Mouse (Mus musculus) forebrain, embryonic 16.5 days (tissue): ENCODE data around the gene Nat8f6. TPM values are rescaled to one million over a fixed set of nuclear protein-coding genes. Genes with fewer than 3 reads are reported as not detected.
"Not testable (repeated sequence)": the region's sequence is repeated elsewhere in the genome, so short reads cannot be mapped to it uniquely, and the experiment has no call there.

ENCODE experiments used
- ATAC-seq: fragments of 200-750 bp; cut with Nextera tagmentation; 2 replicates; pipeline ENCODE4 v1.8.0; 2017; ENCODE audit warnings: mild to moderate bottlenecking, moderate library complexity
- H3K27ac ChIP-seq: fragments of 300-500 bp; sonication (generic); 2 replicates; pipeline ENCODE4 v1.5.1; 2014; ENCODE audit warnings: low read length, control low read depth
- H3K27me3 ChIP-seq: fragments of 300-500 bp; sonication (generic); replicated peaks from 2 replicates; pipeline ENCODE4 v1.6.1; 2014; ENCODE audit warnings: low read length; ENCODE audit not compliant: control insufficient read depth, insufficient read depth
- H3K36me3 ChIP-seq: fragments of 300-500 bp; sonication (generic); 2 replicates; pipeline ENCODE4 v1.6.1; 2014; ENCODE audit not compliant: control insufficient read depth, insufficient read depth
- H3K4me1 ChIP-seq: fragments of 300-500 bp; sonication (generic); replicated peaks from 2 replicates; pipeline ENCODE4 v1.6.1; 2014; ENCODE audit warnings: low read length; ENCODE audit not compliant: control insufficient read depth, insufficient read depth
- H3K4me2 ChIP-seq: fragments of 300-500 bp; sonication (generic); 2 replicates; pipeline ENCODE4 v1.6.1; 2014; ENCODE audit warnings: mild to moderate bottlenecking, low read length, control low read depth
- H3K4me3 ChIP-seq: fragments of 300-500 bp; sonication (generic); replicated peaks from 2 replicates; pipeline ENCODE4 v1.5.1; 2014; ENCODE audit warnings: mild to moderate bottlenecking, low read length, control low read depth
- H3K9ac ChIP-seq: fragments of 300-500 bp; sonication (generic); replicated peaks from 2 replicates; pipeline ENCODE4 v1.6.1; 2014; ENCODE audit warnings: low read depth, low read length, control low read depth
- H3K9me3 ChIP-seq: fragments of 300-500 bp; sonication (generic); 2 replicates; pipeline ENCODE4 v1.6.1; 2016; ENCODE audit warnings: low read length; ENCODE audit not compliant: control insufficient read depth
- WGBS: fragments of 180-500 bp; shearing (Covaris S2); extraction: QIAGEN DNeasy Blood & Tissue Kit; methylation state at CpG from one replicate; pipeline ENCODE4 v1.1.7; 2014; 5-methylcytosine and 5-hydroxymethylcytosine counted together
- polyA plus RNA-seq: library from polyadenylated mRNA; unstranded; fragments of >200 nt; fragmentation: Nextera tagmentation; extraction: Ambion mirVana; gene quantifications from 2 replicates; pipeline ENCODE4 v1.2.1, GENCODE M21; 2015

The Nat8f6 gene
- polyA plus RNA-seq, 1 experiment from 2014 or later: not detected

DNA sequence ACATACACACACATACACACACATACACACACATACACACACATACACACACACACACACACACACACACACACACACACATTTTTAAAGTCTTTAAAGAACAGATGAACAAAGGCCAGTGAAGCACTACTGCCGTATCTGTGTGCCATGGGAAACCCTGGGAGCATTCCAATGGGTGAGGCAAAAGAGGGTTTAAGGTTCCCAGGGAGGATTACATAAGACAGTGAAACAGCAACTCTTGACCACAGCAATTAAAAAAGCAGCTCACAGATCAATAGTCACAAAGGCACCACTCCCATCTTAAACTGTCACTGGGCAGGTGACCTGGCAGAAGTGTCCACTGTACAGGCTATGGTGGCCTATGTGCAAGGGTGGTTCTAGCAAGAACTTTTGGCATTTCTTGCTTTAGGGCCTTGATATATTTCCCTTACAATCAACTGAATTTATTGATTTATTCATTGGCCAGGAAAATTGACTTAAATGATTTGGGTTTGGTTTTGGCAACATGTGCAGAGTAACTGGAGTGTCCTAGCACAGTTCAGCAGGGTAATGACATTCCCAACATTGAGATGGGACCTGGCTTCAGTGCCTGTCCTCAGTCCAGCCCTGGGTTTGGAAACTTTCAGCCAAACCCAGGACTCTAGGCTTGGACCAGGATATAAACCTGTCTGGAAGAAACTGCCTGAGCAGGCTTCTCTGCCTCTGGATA lies 2.8 kb upstream of the Nat8f6 start:
- WGBS: 86% methylated on average over 1 of the region's 1 CpGs

GRCm38 (mm10) chr6:85822286-85822685 lies 1.5 kb upstream of the Nat8f6 start:
- no peaks in the 10 kb centered on the region for H3K4me1 ChIP-seq
- no peaks in the 10 kb centered on the region for H3K27me3 ChIP-seq
- H3K4me2 ChIP-seq: no peak overlapping the region
- no peaks in the 10 kb centered on the region for H3K9me3 ChIP-seq
- 85% methylated on average over 4 of the region's 4 CpGs for WGBS
- ATAC-seq: no peak
- H3K36me3 ChIP-seq: no peaks in the 10 kb centered on the region
- no peak overlapping the region for H3K4me3 ChIP-seq
- H3K9ac ChIP-seq: no peak overlapping the region
- no peak overlapping the region for H3K27ac ChIP-seq

More for the DNA sequence above, 2.8 kb upstream of the Nat8f6 start:
- Histone ChIP-seq H3K9me3 (no peaks in the 10 kb centered on the region), H3K4me1 (no peaks in the 10 kb centered on the region), H3K27ac (no peak overlapping the region), H3K4me2 (no peak overlapping the region), H3K4me3 (no peak overlapping the region), H3K9ac (no peak overlapping the region), H3K27me3 (no peaks in the 10 kb centered on the region), H3K36me3 (no peaks in the 10 kb centered on the region)
- no peak for ATAC-seq

- no peaks in the 10 kb centered on the region for H3K27me3 ChIP-seq
- no peaks in the 10 kb centered on the region for H3K4me1 ChIP-seq
- H3K27ac ChIP-seq: no peak overlapping the region
- no peaks in the 10 kb centered on the region for H3K36me3 ChIP-seq
- H3K9me3 ChIP-seq: no peaks in the 10 kb centered on the region
- no peak overlapping the region for H3K9ac ChIP-seq
- WGBS: 43% methylated on average over 1 of the region's 1 CpGs
- ATAC-seq: no peak
- H3K4me3 ChIP-seq: no peak overlapping the region
- H3K4me2 ChIP-seq: no peak overlapping the region
Measured at GRCm38 (mm10) chr6:85818338-85818737, 2.4 kb downstream of the Nat8f6 start.

GRCm38 (mm10) chr6:85813339-85813738 lies 7.4 kb downstream of the Nat8f6 start:
- H3K4me3 ChIP-seq: no peak overlapping the region
- no peak overlapping the region for H3K9ac ChIP-seq
- no peaks in the 10 kb centered on the region for H3K4me1 ChIP-seq
- H3K9me3 ChIP-seq: no peaks in the 10 kb centered on the region
- no peak overlapping the region for H3K27ac ChIP-seq
- 90% methylated on average over 2 of the region's 2 CpGs for WGBS
- H3K4me2 ChIP-seq: no peak overlapping the region
- no peak for ATAC-seq
- no peaks in the 10 kb centered on the region for H3K27me3 ChIP-seq
- H3K36me3 ChIP-seq: no peaks in the 10 kb centered on the region

DNA sequence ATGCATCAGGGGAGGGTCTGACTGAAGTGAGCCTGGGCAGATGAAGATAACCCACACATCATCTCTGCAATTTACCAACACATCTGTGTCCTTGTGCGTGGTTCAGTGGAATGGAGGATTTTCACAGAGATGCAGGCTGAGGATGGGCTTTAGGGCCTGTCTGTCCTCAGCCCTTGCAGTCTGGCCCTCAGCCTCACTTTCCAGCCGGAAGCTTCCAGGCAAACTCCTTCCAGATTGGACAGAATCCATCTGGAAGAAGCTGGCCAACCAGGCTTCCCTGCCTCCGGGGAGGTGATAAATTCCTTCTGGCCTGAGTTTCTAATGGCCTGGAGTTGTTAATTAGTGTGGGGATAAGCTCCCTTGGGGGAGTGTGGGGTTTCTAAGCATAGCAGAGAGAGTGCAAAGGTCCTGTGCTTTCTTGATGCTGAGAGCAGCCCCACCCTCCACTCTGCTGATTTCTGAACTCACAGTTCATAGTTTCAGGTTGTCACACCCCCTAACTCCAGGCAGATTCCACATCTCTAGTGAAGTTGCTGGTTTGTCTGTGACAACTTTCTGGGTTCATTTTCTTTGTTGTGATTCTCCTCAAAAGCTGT lies 9.7 kb downstream of the Nat8f6 start:
- WGBS: 56% methylated on average over 3 of the region's 3 CpGs

GRCm38 (mm10) chr6:85810514-85810913 lies 10.2 kb downstream of the Nat8f6 start:
- H3K4me1 ChIP-seq, H3K27me3 ChIP-seq, H3K4me2 ChIP-seq, H3K4me3 ChIP-seq, H3K36me3 ChIP-seq, H3K9ac ChIP-seq, H3K27ac ChIP-seq, ATAC-seq, H3K9me3 ChIP-seq: not testable (repeated sequence)
- WGBS: 96% methylated on average over 2 of the region's 3 CpGs

More for the DNA sequence above, 9.7 kb downstream of the Nat8f6 start:
- H3K4me2 ChIP-seq, H3K4me3 ChIP-seq, H3K27ac ChIP-seq, ATAC-seq, H3K36me3 ChIP-seq, H3K9ac ChIP-seq, H3K9me3 ChIP-seq, H3K27me3 ChIP-seq, H3K4me1 ChIP-seq: not testable (repeated sequence)

GRCm38 (mm10) chr6:85809784-85810183 lies 11.0 kb downstream of the Nat8f6 start:
- not testable (repeated sequence) for H3K27ac ChIP-seq, H3K9ac ChIP-seq, H3K36me3 ChIP-seq, H3K27me3 ChIP-seq, H3K9me3 ChIP-seq, H3K4me2 ChIP-seq, H3K4me1 ChIP-seq, ATAC-seq, H3K4me3 ChIP-seq
- WGBS: 70% methylated on average over 2 of the region's 3 CpGs

- not testable (repeated sequence) for H3K4me1 ChIP-seq, ATAC-seq, H3K4me3 ChIP-seq, H3K9ac ChIP-seq, H3K27ac ChIP-seq, H3K9me3 ChIP-seq, H3K36me3 ChIP-seq, H3K27me3 ChIP-seq, H3K4me2 ChIP-seq
- WGBS: 71% methylated on average over 5 of the region's 5 CpGs
Measured at GRCm38 (mm10) chr6:85803180-85803579, 17.6 kb downstream of the Nat8f6 start.

DNA sequence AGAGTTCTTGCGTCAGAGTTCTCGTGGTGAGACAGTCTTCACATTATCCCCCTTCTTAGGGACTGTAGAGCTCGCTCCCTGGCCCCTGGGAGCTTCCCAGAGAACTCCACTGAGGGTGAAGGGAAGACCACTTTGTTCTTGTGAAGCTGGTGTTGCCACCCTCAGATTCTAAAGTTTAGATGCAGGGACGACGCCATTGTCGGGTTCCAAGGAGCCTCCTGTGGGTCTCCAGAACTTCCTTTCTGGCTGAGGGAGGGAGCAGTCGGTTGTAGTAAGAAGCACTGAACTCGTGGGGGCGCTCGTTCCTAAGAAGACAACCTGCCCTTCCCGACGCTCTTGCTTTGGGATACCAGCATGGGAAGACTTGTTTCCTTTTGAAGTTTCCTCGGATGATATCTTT lies 55.2 kb downstream of the Nat8f6 start, which contains the start of gene Nat8f3:
TSS of gene Nat8f3 (minus strand) at position 223 of the 400 bp plus-strand sequence.
- not testable (repeated sequence) for H3K27me3 ChIP-seq, H3K4me3 ChIP-seq, H3K4me2 ChIP-seq, H3K4me1 ChIP-seq, H3K36me3 ChIP-seq, H3K27ac ChIP-seq, ATAC-seq, H3K9me3 ChIP-seq, H3K9ac ChIP-seq
- WGBS: 72% methylated on average over 13 of the region's 13 CpGs
